Mouse (Mus musculus): ENCODE results near the gene Mlx.

- no peak for TF ChIP-seq CTCF (IDR thresholded peaks at IDR 0.05; ENCODE audit: low read depth, low read length)
- TF ChIP-seq POLR2A (IDR thresholded peaks at IDR 0.05; ENCODE audit: borderline replicate concordance, low read depth, low read length) = no peak
Observed at GRCm38 (mm10) chr11:101047502-101047901, 39.6 kb upstream of the Mlx start.

Measured in bone marrow macrophage, adult 2 months (primary cell).